Mouse (Mus musculus) spleen, adult 2 months (tissue): ENCODE measurements around the gene B4galt4.

Experiments used
- CTCF ChIP-seq: fragments of 200-500 bp; IDR thresholded peaks from 2 replicates; pipeline ENCODE4 v1.5.1; 2011; ENCODE audit warnings: mild to moderate bottlenecking, inconsistent platforms; ENCODE audit not compliant: insufficient read depth, insufficient read length, insufficient replicate concordance; ENCODE audit errors: extremely low read depth
- POLR2A ChIP-seq: fragments of 200-500 bp; IDR thresholded peaks from 2 replicates; pipeline ENCODE4 v1.6.1; 2011; ENCODE audit warnings: low read depth, low read length, inconsistent platforms

DNA sequence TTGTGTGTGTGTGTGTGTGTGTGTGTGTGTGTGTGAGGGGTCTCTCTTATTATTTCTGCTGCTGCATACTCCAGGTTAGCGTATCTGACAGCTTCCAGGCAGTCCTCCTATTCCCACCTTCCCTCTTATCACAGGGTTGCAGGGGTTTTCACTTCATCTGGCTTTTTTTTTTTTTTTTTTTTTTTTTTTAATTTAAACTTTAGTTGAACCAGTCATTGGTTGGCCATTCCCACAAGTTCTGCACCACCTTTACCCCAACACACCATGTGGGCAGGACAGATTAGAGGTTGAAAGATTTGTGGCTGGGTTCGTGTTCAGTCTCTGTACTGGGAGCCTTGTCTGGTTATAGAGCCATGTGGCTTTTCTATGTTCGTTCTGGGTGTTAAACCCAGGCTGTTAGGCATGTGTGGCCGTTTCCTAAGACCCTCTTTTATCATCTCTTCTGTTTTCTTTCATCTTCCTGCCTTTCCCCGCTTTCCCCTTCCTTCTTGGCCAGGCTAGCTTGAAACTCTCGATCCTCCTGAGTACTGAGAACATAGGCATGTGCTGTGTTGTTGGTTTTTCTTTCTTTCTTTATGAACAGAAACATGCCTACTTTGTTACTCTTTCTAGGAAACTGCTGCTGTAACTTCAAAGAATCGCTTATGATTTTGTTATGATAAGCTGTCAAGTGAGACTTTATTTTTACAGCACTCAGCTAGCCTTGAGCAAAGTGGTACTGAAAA lies 13.6 kb downstream of the B4galt4 start:
- TF ChIP-seq CTCF: no peak
- TF ChIP-seq POLR2A: no peak
